Mouse (Mus musculus): Measurements from ENCODE around the gene Btnl10. TPM values are rescaled to one million over a fixed set of nuclear protein-coding genes. Genes with fewer than 3 reads are reported as not detected.

The Btnl10 gene
- polyA plus RNA-seq, 1 experiment from 2014 or later: not detected

GRCm38 (mm10) chr11:58914461-58915028 lies 3.2 kb upstream of the Btnl10 start:
- 0 out of 2 replicates have a peak overlapping the region, but pooled peaks have one; percentile 36 for H3K27ac ChIP-seq
- no peaks in the 10 kb centered on the region for H3K9me3 ChIP-seq
- 14% methylated on average over 17 of the region's 17 CpGs for WGBS
- peak overlapping the region; percentile 52 for H3K4me2 ChIP-seq (replicated peaks)
- H3K9ac ChIP-seq: peak overlapping the region; percentile 47; the same call in 1 of the 2 replicates
- H3K27me3 ChIP-seq: no peaks in the 10 kb centered on the region
- H3K4me1 ChIP-seq: no peaks in the 10 kb centered on the region
- no peaks in the 10 kb centered on the region for H3K36me3 ChIP-seq
- H3K4me3 ChIP-seq: peak overlapping the region; percentile 25
- ATAC-seq (ENCODE audit: insufficient number of reproducible peaks, insufficient read depth, low FRiP score, low TSS enrichment): no peak

- Histone ChIP-seq H3K4me1 (no peaks in the 10 kb centered on the region), H3K9me3 (no peaks in the 10 kb centered on the region), H3K9ac (no peak overlapping the region), H3K4me2 (replicated peaks) (no peak overlapping the region), H3K36me3 (no peaks in the 10 kb centered on the region), H3K27me3 (no peaks in the 10 kb centered on the region), H3K27ac (no peak overlapping the region), H3K4me3 (no peak overlapping the region)
- 56% methylated on average over 14 of the region's 14 CpGs for WGBS
- ATAC-seq (ENCODE audit: insufficient number of reproducible peaks, insufficient read depth, low FRiP score, low TSS enrichment): no peak
Measured at GRCm38 (mm10) chr11:58916879-58917744, 596 bp upstream of the Btnl10 start.

- H3K4me1 ChIP-seq: no peaks in the 10 kb centered on the region
- no peaks in the 10 kb centered on the region for H3K27me3 ChIP-seq
- H3K27ac ChIP-seq: no peak overlapping the region
- H3K9me3 ChIP-seq: no peaks in the 10 kb centered on the region
- ATAC-seq (ENCODE audit: insufficient number of reproducible peaks, insufficient read depth, low FRiP score, low TSS enrichment): no peak
- no peak overlapping the region for H3K9ac ChIP-seq
- no peaks in the 10 kb centered on the region for H3K36me3 ChIP-seq
- no peak overlapping the region for H3K4me3 ChIP-seq
- no peak overlapping the region for H3K4me2 ChIP-seq (replicated peaks)
- WGBS: 71% methylated on average over 5 of the region's 5 CpGs
Measured at GRCm38 (mm10) chr11:58918759-58919158, 1.1 kb downstream of the Btnl10 start.

- Histone ChIP-seq H3K4me3 (no peak overlapping the region), H3K9ac (no peak overlapping the region), H3K9me3 (no peaks in the 10 kb centered on the region), H3K27ac (no peak overlapping the region), H3K27me3 (no peaks in the 10 kb centered on the region), H3K36me3 (no peaks in the 10 kb centered on the region), H3K4me1 (no peaks in the 10 kb centered on the region), H3K4me2 (replicated peaks) (no peak overlapping the region)
- no peak for ATAC-seq (ENCODE audit: insufficient number of reproducible peaks, insufficient read depth, low FRiP score, low TSS enrichment)
- 83% methylated on average over 9 of the region's 9 CpGs for WGBS
Measured at GRCm38 (mm10) chr11:58922420-58922819, 4.7 kb downstream of the Btnl10 start.

- Histone ChIP-seq H3K36me3 (peaks cover 9% of the 10 kb centered on the region), H3K9ac (no peak overlapping the region)
Measured at GRCm38 (mm10) chr11:58926651-58927050, 8.9 kb downstream of the Btnl10 start.

GRCm38 (mm10) chr11:58927053-58927452 lies 9.3 kb downstream of the Btnl10 start:
- H3K4me1 ChIP-seq: 0 out of 2 replicates have a peak, but pooled peaks cover 5% of the 10 kb centered on the region
- H3K9ac ChIP-seq: no peak overlapping the region
- ATAC-seq (ENCODE audit: insufficient number of reproducible peaks, insufficient read depth, low FRiP score, low TSS enrichment): no peak
- no peak overlapping the region for H3K4me3 ChIP-seq
- peaks cover 13% of the 10 kb centered on the region for H3K36me3 ChIP-seq
- no peak overlapping the region for H3K4me2 ChIP-seq (replicated peaks)
- no peaks in the 10 kb centered on the region for H3K27me3 ChIP-seq
- H3K27ac ChIP-seq: no peak overlapping the region
- 59% methylated on average over 2 of the region's 2 CpGs for WGBS
- H3K9me3 ChIP-seq: no peaks in the 10 kb centered on the region

More at GRCm38 (mm10) chr11:58926651-58927050, 8.9 kb downstream of the Btnl10 start:
- Histone ChIP-seq H3K4me3 (no peak overlapping the region), H3K27ac (no peak overlapping the region), H3K9me3 (no peaks in the 10 kb centered on the region), H3K4me1 (0 out of 2 replicates have a peak, but pooled peaks cover 5% of the 10 kb centered on the region), H3K27me3 (no peaks in the 10 kb centered on the region), H3K4me2 (replicated peaks) (no peak overlapping the region)
- WGBS: 57% methylated on average over 2 of the region's 3 CpGs
- no peak for ATAC-seq (ENCODE audit: insufficient number of reproducible peaks, insufficient read depth, low FRiP score, low TSS enrichment)

- H3K4me1 ChIP-seq: 0 out of 2 replicates have a peak, but pooled peaks cover 5% of the 10 kb centered on the region
- 0 out of 2 replicates have a peak overlapping the region, but pooled peaks have one; percentile 17 for H3K27ac ChIP-seq
- H3K4me2 ChIP-seq (replicated peaks): peak overlapping the region; percentile 30
- 33% methylated on average over 20 of the region's 20 CpGs for WGBS
- H3K4me3 ChIP-seq: no peak overlapping the region
- H3K36me3 ChIP-seq: peaks cover 22% of the 10 kb centered on the region
- no peaks in the 10 kb centered on the region for H3K9me3 ChIP-seq
- no peaks in the 10 kb centered on the region for H3K27me3 ChIP-seq
- ATAC-seq (ENCODE audit: insufficient number of reproducible peaks, insufficient read depth, low FRiP score, low TSS enrichment): no peak
- H3K9ac ChIP-seq: no peak overlapping the region
Measured at GRCm38 (mm10) chr11:58927790-58928651, 10.3 kb downstream of the Btnl10 start.

- Histone ChIP-seq H3K36me3 (peaks cover 33% of the 10 kb centered on the region), H3K27ac (no peak overlapping the region), H3K4me2 (replicated peaks) (no peak overlapping the region), H3K27me3 (no peaks in the 10 kb centered on the region), H3K9ac (no peak overlapping the region), H3K9me3 (no peaks in the 10 kb centered on the region), H3K4me3 (no peak overlapping the region), H3K4me1 (0 out of 2 replicates have a peak, but pooled peaks cover 5% of the 10 kb centered on the region)
- WGBS: 86% methylated on average over 4 of the region's 4 CpGs
- ATAC-seq (ENCODE audit: insufficient number of reproducible peaks, insufficient read depth, low FRiP score, low TSS enrichment): no peak
Measured at GRCm38 (mm10) chr11:58929055-58929454, 11.3 kb downstream of the Btnl10 start.

GRCm38 (mm10) chr11:58929641-58930040 lies 11.9 kb downstream of the Btnl10 start:
- no peaks in the 10 kb centered on the region for H3K27me3 ChIP-seq
- H3K4me3 ChIP-seq: no peak overlapping the region
- H3K27ac ChIP-seq: no peak overlapping the region
- ATAC-seq (ENCODE audit: insufficient number of reproducible peaks, insufficient read depth, low FRiP score, low TSS enrichment): no peak
- WGBS: 55% methylated on average over 3 of the region's 3 CpGs
- H3K9me3 ChIP-seq: no peaks in the 10 kb centered on the region
- no peak overlapping the region for H3K9ac ChIP-seq
- H3K36me3 ChIP-seq: peaks cover 39% of the 10 kb centered on the region
- H3K4me1 ChIP-seq: 0 out of 2 replicates have a peak, but pooled peaks cover 5% of the 10 kb centered on the region
- no peak overlapping the region for H3K4me2 ChIP-seq (replicated peaks)

- H3K9ac ChIP-seq: no peak overlapping the region
- no peaks in the 10 kb centered on the region for H3K9me3 ChIP-seq
- ATAC-seq (ENCODE audit: insufficient number of reproducible peaks, insufficient read depth, low FRiP score, low TSS enrichment): no peak
- WGBS: 89% methylated on average over 3 of the region's 3 CpGs
- no peaks in the 10 kb centered on the region for H3K27me3 ChIP-seq
- no peak overlapping the region for H3K4me3 ChIP-seq
- H3K27ac ChIP-seq: no peak overlapping the region
- peaks cover 42% of the 10 kb centered on the region for H3K36me3 ChIP-seq
- 0 out of 2 replicates have a peak, but pooled peaks cover 5% of the 10 kb centered on the region for H3K4me1 ChIP-seq
- no peak overlapping the region for H3K4me2 ChIP-seq (replicated peaks)
Measured at GRCm38 (mm10) chr11:58930254-58930653, 12.5 kb downstream of the Btnl10 start.

GRCm38 (mm10) chr11:58931576-58931975 lies 13.9 kb downstream of the Btnl10 start:
- H3K4me1 ChIP-seq: peaks cover 6% of the 10 kb centered on the region; the same call in 1 of the 2 replicates
- no peak overlapping the region for H3K9ac ChIP-seq
- no peaks in the 10 kb centered on the region for H3K27me3 ChIP-seq
- no peak overlapping the region for H3K4me3 ChIP-seq
- no peak for ATAC-seq (ENCODE audit: insufficient number of reproducible peaks, insufficient read depth, low FRiP score, low TSS enrichment)
- H3K9me3 ChIP-seq: no peaks in the 10 kb centered on the region
- WGBS: 87% methylated on average over 4 of the region's 4 CpGs
- no peak overlapping the region for H3K27ac ChIP-seq
- peaks cover 54% of the 10 kb centered on the region for H3K36me3 ChIP-seq
- no peak overlapping the region for H3K4me2 ChIP-seq (replicated peaks)
